Mouse (Mus musculus) embryonic facial prominence, embryonic 11.5 days (tissue): ENCODE results near the gene P4hb. TPM values are rescaled to one million over a fixed set of nuclear protein-coding genes. Genes with fewer than 3 reads are reported as not detected.

Experiments used
- ATAC-seq: fragments of 200-750 bp; cut with Nextera tagmentation; replicated peaks from 2 replicates; pipeline ENCODE4 v1.8.0; 2017; ENCODE audit warnings: low read depth; ENCODE audit not compliant: insufficient number of reproducible peaks, low FRiP score, low TSS enrichment
- DNase-seq: peaks from one replicate; pipeline ENCODE4 v3.0.0-alpha.2; 2015; ENCODE audit warnings: low spot score
- H3K27ac ChIP-seq: fragments of 300-500 bp; sonication (generic); replicated peaks from 2 replicates; pipeline ENCODE4 v1.5.1; 2014; ENCODE audit warnings: mild to moderate bottlenecking, low read depth, low read length, control low read depth
- H3K27me3 ChIP-seq: fragments of 300-500 bp; sonication (generic); 2 replicates; pipeline ENCODE4 v1.6.1; 2014; ENCODE audit warnings: mild to moderate bottlenecking, low read length, moderate library complexity, mixed read lengths; ENCODE audit not compliant: control insufficient read depth, insufficient read depth
- H3K36me3 ChIP-seq: fragments of 300-500 bp; sonication (generic); replicated peaks from 2 replicates; pipeline ENCODE4 v1.6.1; 2014; ENCODE audit warnings: low read depth, mild to moderate bottlenecking, low read length, moderate library complexity, mixed read lengths; ENCODE audit not compliant: control insufficient read depth, insufficient read depth
- H3K4me1 ChIP-seq: fragments of 300-500 bp; sonication (generic); 2 replicates; pipeline ENCODE4 v1.6.1; 2014; ENCODE audit warnings: low read length, mixed read lengths; ENCODE audit not compliant: control insufficient read depth, insufficient read depth
- H3K4me2 ChIP-seq: fragments of 300-500 bp; sonication (generic); 2 replicates; pipeline ENCODE4 v1.6.1; 2014; ENCODE audit warnings: low read depth, mild to moderate bottlenecking, control low read depth, low read length, moderate library complexity
- H3K4me3 ChIP-seq: fragments of 300-500 bp; sonication (generic); 2 replicates; pipeline ENCODE4 v1.5.1; 2014; ENCODE audit warnings: low read depth, low read length, control low read depth
- H3K9ac ChIP-seq: fragments of 300-500 bp; sonication (generic); replicated peaks from 2 replicates; pipeline ENCODE4 v1.6.1; 2014; ENCODE audit warnings: mild to moderate bottlenecking, control low read depth, low read length
- H3K9me3 ChIP-seq: fragments of 300-500 bp; sonication (generic); replicated peaks from 2 replicates; pipeline ENCODE4 v1.6.1; 2016; ENCODE audit warnings: mild to moderate bottlenecking, low read length, inconsistent platforms, mixed read lengths; ENCODE audit not compliant: control insufficient read depth
- whole genome bisulfite sequencing: fragments of 180-500 bp; shearing (Covaris S2); extraction: QIAGEN DNeasy Blood & Tissue Kit; methylation state at CpG from one replicate; pipeline ENCODE4 v1.1.7; 2014; 5-methylcytosine and 5-hydroxymethylcytosine counted together
- polyA plus RNA-seq: library from polyadenylated mRNA; unstranded; fragments of >200 nt; fragmentation: Nextera tagmentation; extraction: Ambion mirVana; gene quantifications from 2 replicates; pipeline ENCODE4 v1.2.1, GENCODE M21; 2014

Gene P4hb
- polyA plus RNA-seq, 1 experiment from 2014 or later: 626 TPM

GRCm38 (mm10) chr11:120525959-120526358, 47.1 kb downstream of the P4hb start:
- no peak overlapping the region for H3K4me2 ChIP-seq
- ATAC-seq: no peak
- no peak overlapping the region for H3K4me3 ChIP-seq
- H3K27ac ChIP-seq: no peak overlapping the region
- no peaks in the 10 kb centered on the region for H3K36me3 ChIP-seq
- DNase-seq: no peak
- no peaks in the 10 kb centered on the region for H3K9me3 ChIP-seq
- WGBS: 88% methylated on average over 2 of the region's 2 CpGs
- peaks cover 5% of the 10 kb centered on the region for H3K4me1 ChIP-seq
- peaks cover 26% of the 10 kb centered on the region for H3K27me3 ChIP-seq
- no peak overlapping the region for H3K9ac ChIP-seq

DNA sequence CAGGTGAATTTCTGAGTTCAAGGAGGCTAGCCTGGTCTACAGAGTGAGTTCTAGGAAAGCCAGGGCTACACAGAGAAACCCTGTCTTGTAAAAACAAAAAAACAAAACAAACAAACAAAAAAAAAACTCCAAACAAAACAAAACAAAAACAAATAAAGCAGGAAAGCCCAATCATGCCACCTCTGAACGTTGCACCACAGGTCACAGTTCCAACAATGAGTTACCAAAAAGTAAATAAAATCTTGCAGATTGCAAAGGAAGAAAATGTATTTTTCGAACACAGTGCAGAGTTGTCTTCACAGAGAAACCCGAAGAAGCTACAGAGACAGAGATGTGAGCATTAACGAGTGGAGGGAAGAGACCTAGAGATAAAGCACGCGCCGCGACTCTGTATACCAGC, 50.5 kb downstream of the P4hb start:
- Histone ChIP-seq H3K9ac (no peak overlapping the region), H3K4me2 (no peak overlapping the region), H3K27ac (no peak overlapping the region), H3K4me1 (no peaks in the 10 kb centered on the region), H3K4me3 (no peak overlapping the region), H3K27me3 (no peaks in the 10 kb centered on the region), H3K9me3 (no peaks in the 10 kb centered on the region), H3K36me3 (no peaks in the 10 kb centered on the region)
- DNase-seq: no peak
- 93% methylated on average over 8 of the region's 8 CpGs for WGBS
- no peak for ATAC-seq

DNA sequence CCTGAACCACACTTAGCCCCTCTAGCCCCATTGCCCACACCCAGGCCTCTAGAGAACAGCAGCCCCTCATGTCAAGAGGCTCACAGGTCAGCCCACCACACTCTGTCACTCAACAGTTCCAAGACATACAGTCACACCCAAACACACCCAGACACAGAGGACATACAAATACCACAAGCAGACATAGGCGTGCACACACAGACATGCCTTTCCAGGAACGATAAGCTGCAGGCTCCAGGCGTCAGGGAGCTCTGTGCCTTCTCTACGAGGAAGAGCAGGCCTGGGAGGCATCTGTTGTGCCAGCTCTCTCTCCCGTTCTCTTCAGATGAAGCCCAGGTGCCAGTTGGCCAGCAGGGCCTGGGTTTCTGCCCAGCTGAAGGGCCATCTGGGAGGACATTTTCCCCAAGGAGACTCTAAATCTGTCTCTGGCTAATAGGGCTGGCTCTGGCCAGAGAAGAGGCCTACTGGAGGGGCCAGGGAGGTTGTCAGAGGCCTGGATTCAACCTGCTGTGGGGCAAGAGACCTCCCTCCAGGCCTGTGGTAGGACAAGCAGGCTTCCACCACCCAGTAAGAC, 52.0 kb downstream of the P4hb start:
- no peaks in the 10 kb centered on the region for H3K36me3 ChIP-seq
- H3K4me1 ChIP-seq: no peaks in the 10 kb centered on the region
- DNase-seq (no peak), ATAC-seq (no peak)
- no peaks in the 10 kb centered on the region for H3K27me3 ChIP-seq
- WGBS: 85% methylated on average over 5 of the region's 5 CpGs
- no peaks in the 10 kb centered on the region for H3K9me3 ChIP-seq
- H3K4me2 ChIP-seq: no peak overlapping the region
- H3K4me3 ChIP-seq: no peak overlapping the region
- H3K9ac ChIP-seq: no peak overlapping the region
- no peak overlapping the region for H3K27ac ChIP-seq

GRCm38 (mm10) chr11:120520498-120520897, 52.6 kb downstream of the P4hb start:
- no peaks in the 10 kb centered on the region for H3K36me3 ChIP-seq
- no peaks in the 10 kb centered on the region for H3K4me1 ChIP-seq
- no peak overlapping the region for H3K4me3 ChIP-seq
- no peaks in the 10 kb centered on the region for H3K9me3 ChIP-seq
- ATAC-seq (no peak), DNase-seq (no peak)
- H3K27me3 ChIP-seq: no peaks in the 10 kb centered on the region
- H3K9ac ChIP-seq: no peak overlapping the region
- H3K4me2 ChIP-seq: no peak overlapping the region
- WGBS: 72% methylated on average over 9 of the region's 9 CpGs
- H3K27ac ChIP-seq: no peak overlapping the region

GRCm38 (mm10) chr11:120519738-120520137, 53.3 kb downstream of the P4hb start:
- no peak overlapping the region for H3K9ac ChIP-seq
- no peaks in the 10 kb centered on the region for H3K36me3 ChIP-seq
- WGBS: 39% methylated on average over 9 of the region's 9 CpGs
- no peak overlapping the region for H3K4me2 ChIP-seq
- no peaks in the 10 kb centered on the region for H3K9me3 ChIP-seq
- no peak overlapping the region for H3K27ac ChIP-seq
- no peak for ATAC-seq
- H3K4me3 ChIP-seq: no peak overlapping the region
- peak; percentile 42 for DNase-seq
- no peaks in the 10 kb centered on the region for H3K27me3 ChIP-seq
- no peaks in the 10 kb centered on the region for H3K4me1 ChIP-seq

GRCm38 (mm10) chr11:120518558-120518957, 54.5 kb downstream of the P4hb start:
- H3K4me2 ChIP-seq: no peak overlapping the region
- no peak overlapping the region for H3K27ac ChIP-seq
- H3K9ac ChIP-seq: no peak overlapping the region
- 78% methylated on average over 6 of the region's 6 CpGs for WGBS
- no peak for DNase-seq
- no peaks in the 10 kb centered on the region for H3K27me3 ChIP-seq
- ATAC-seq: no peak
- no peaks in the 10 kb centered on the region for H3K4me1 ChIP-seq
- no peaks in the 10 kb centered on the region for H3K36me3 ChIP-seq
- H3K4me3 ChIP-seq: no peak overlapping the region
- H3K9me3 ChIP-seq: no peaks in the 10 kb centered on the region

GRCm38 (mm10) chr11:120518027-120518426, 55.0 kb downstream of the P4hb start:
- no peak overlapping the region for H3K27ac ChIP-seq
- no peaks in the 10 kb centered on the region for H3K4me1 ChIP-seq
- ATAC-seq: no peak
- no peaks in the 10 kb centered on the region for H3K9me3 ChIP-seq
- H3K4me2 ChIP-seq: no peak overlapping the region
- H3K27me3 ChIP-seq: no peaks in the 10 kb centered on the region
- no peak overlapping the region for H3K4me3 ChIP-seq
- 62% methylated on average over 6 of the region's 6 CpGs for WGBS
- DNase-seq: no peak
- H3K36me3 ChIP-seq: no peaks in the 10 kb centered on the region
- H3K9ac ChIP-seq: no peak overlapping the region

DNA sequence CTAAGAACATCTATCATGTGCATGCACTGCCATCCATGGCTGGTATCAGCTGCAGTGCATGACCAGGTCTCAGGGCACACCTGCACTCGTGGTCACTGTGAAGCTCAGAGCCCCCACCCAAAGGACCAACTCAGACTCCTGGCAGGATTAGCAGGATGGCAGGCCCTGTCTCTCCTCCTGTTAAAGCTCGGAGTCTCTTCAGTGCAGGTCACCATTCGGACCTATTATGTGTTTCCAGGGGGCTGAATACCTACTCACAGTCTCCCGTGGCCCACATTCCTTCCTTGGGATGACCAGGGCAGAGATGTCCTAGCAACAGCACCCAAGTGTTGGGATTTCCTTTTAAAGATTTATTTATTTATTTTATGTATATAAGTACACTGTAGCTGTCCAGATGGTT, 55.9 kb downstream of the P4hb start:
- Histone ChIP-seq H3K9me3 (no peaks in the 10 kb centered on the region), H3K9ac (no peak overlapping the region), H3K36me3 (no peaks in the 10 kb centered on the region), H3K4me1 (no peaks in the 10 kb centered on the region), H3K27ac (no peak overlapping the region), H3K4me3 (no peak overlapping the region), H3K27me3 (no peaks in the 10 kb centered on the region), H3K4me2 (no peak overlapping the region)
- no peak for DNase-seq
- 80% methylated on average over 4 of the region's 4 CpGs for WGBS
- no peak for ATAC-seq
